Mouse (Mus musculus): ENCODE measurements around the gene Sox6. TPM values are rescaled to one million over a fixed set of nuclear protein-coding genes. Genes with fewer than 3 reads are reported as not detected.

Gene Sox6
- polyA plus RNA-seq, 1 experiment = 4.6 TPM

GRCm38 (mm10) chr7:115754216-115754615 is 284.4 kb downstream of the Sox6 start:
- no peak for DNase-seq
- Histone ChIP-seq H3K27ac (ENCODE audit: insufficient read depth, low read length) (no peak overlapping the region), H3K27me3 (ENCODE audit: control insufficient read depth, insufficient read depth, low read length) (no peaks in the 10 kb centered on the region), H3K4me1 (ENCODE audit: control insufficient read depth, insufficient read depth, low read length) (no peaks in the 10 kb centered on the region), H3K4me3 (replicated peaks; ENCODE audit: insufficient read depth, low read depth, low read length) (no peak overlapping the region)
- TF ChIP-seq POLR2A (IDR thresholded peaks at IDR 0.05; ENCODE audit: borderline replicate concordance, insufficient read depth, low read length) = no peak
- no peak for TF ChIP-seq CTCF (IDR thresholded peaks at IDR 0.05; ENCODE audit: borderline replicate concordance, insufficient read depth, low read depth, low read length)
- 93% methylated on average over 7 of the region's 7 CpGs for WGBS

- no peak for DNase-seq
- no peak for TF ChIP-seq CTCF (IDR thresholded peaks at IDR 0.05; ENCODE audit: borderline replicate concordance, insufficient read depth, low read depth, low read length)
- Histone ChIP-seq H3K4me3 (replicated peaks; ENCODE audit: insufficient read depth, low read depth, low read length) (no peak overlapping the region), H3K27me3 (ENCODE audit: control insufficient read depth, insufficient read depth, low read length) (no peaks in the 10 kb centered on the region), H3K4me1 (ENCODE audit: control insufficient read depth, insufficient read depth, low read length) (no peaks in the 10 kb centered on the region), H3K27ac (ENCODE audit: insufficient read depth, low read length) (no peak overlapping the region)
- WGBS = 13% methylated on average over 5 of the region's 5 CpGs
Observed at GRCm38 (mm10) chr7:115752121-115752634, 286.4 kb downstream of the Sox6 start.

- Histone ChIP-seq H3K4me3 (replicated peaks; ENCODE audit: insufficient read depth, low read depth, low read length) (no peak overlapping the region), H3K4me1 (ENCODE audit: control insufficient read depth, insufficient read depth, low read length) (no peaks in the 10 kb centered on the region), H3K27ac (ENCODE audit: insufficient read depth, low read length) (no peak overlapping the region), H3K27me3 (ENCODE audit: control insufficient read depth, insufficient read depth, low read length) (no peaks in the 10 kb centered on the region)
- TF ChIP-seq CTCF (IDR thresholded peaks at IDR 0.05; ENCODE audit: borderline replicate concordance, insufficient read depth, low read depth, low read length) = no peak
- no peak for TF ChIP-seq POLR2A (IDR thresholded peaks at IDR 0.05; ENCODE audit: borderline replicate concordance, insufficient read depth, low read length)
- DNase-seq = no peak
- 75% methylated on average over 3 of the region's 3 CpGs for WGBS
Observed at GRCm38 (mm10) chr7:115751083-115751482, 287.5 kb downstream of the Sox6 start.

GRCm38 (mm10) chr7:115750275-115750825 is 288.2 kb downstream of the Sox6 start:
- H3K4me1 ChIP-seq (ENCODE audit: control insufficient read depth, insufficient read depth, low read length) = no peaks in the 10 kb centered on the region
- H3K4me3 ChIP-seq (replicated peaks; ENCODE audit: insufficient read depth, low read depth, low read length) = no peak overlapping the region
- H3K27me3 ChIP-seq (ENCODE audit: control insufficient read depth, insufficient read depth, low read length) = no peaks in the 10 kb centered on the region
- TF ChIP-seq CTCF (IDR thresholded peaks at IDR 0.05; ENCODE audit: borderline replicate concordance, insufficient read depth, low read depth, low read length) (no peak), POLR2A (IDR thresholded peaks at IDR 0.05; ENCODE audit: borderline replicate concordance, insufficient read depth, low read length) (no peak)
- no peak for DNase-seq
- 44% methylated on average over 8 of the region's 8 CpGs for WGBS
- no peak overlapping the region for H3K27ac ChIP-seq (ENCODE audit: insufficient read depth, low read length)

- 67% methylated on average over 7 of the region's 7 CpGs for WGBS
- Histone ChIP-seq H3K4me1 (ENCODE audit: control insufficient read depth, insufficient read depth, low read length) (no peaks in the 10 kb centered on the region), H3K27me3 (ENCODE audit: control insufficient read depth, insufficient read depth, low read length) (no peaks in the 10 kb centered on the region), H3K4me3 (replicated peaks; ENCODE audit: insufficient read depth, low read depth, low read length) (no peak overlapping the region), H3K27ac (ENCODE audit: insufficient read depth, low read length) (no peak overlapping the region)
- no peak for TF ChIP-seq CTCF (IDR thresholded peaks at IDR 0.05; ENCODE audit: borderline replicate concordance, insufficient read depth, low read depth, low read length)
- TF ChIP-seq POLR2A (IDR thresholded peaks at IDR 0.05; ENCODE audit: borderline replicate concordance, insufficient read depth, low read length) = no peak
- no peak for DNase-seq
Observed at GRCm38 (mm10) chr7:115747541-115747940, 291.1 kb downstream of the Sox6 start.

GRCm38 (mm10) chr7:115745672-115746253 is 292.8 kb downstream of the Sox6 start:
- Histone ChIP-seq H3K27me3 (ENCODE audit: control insufficient read depth, insufficient read depth, low read length) (no peaks in the 10 kb centered on the region), H3K27ac (ENCODE audit: insufficient read depth, low read length) (no peak overlapping the region), H3K4me3 (replicated peaks; ENCODE audit: insufficient read depth, low read depth, low read length) (no peak overlapping the region), H3K4me1 (ENCODE audit: control insufficient read depth, insufficient read depth, low read length) (no peaks in the 10 kb centered on the region)
- no peak for DNase-seq
- 66% methylated on average over 4 of the region's 4 CpGs for WGBS
- no peak for TF ChIP-seq POLR2A (IDR thresholded peaks at IDR 0.05; ENCODE audit: borderline replicate concordance, insufficient read depth, low read length)
- TF ChIP-seq CTCF (IDR thresholded peaks at IDR 0.05; ENCODE audit: borderline replicate concordance, insufficient read depth, low read depth, low read length) = no peak

GRCm38 (mm10) chr7:115734137-115734536 is 304.5 kb downstream of the Sox6 start:
- no peak for DNase-seq
- H3K4me1 ChIP-seq (ENCODE audit: control insufficient read depth, insufficient read depth, low read length) = no peaks in the 10 kb centered on the region
- TF ChIP-seq CTCF (IDR thresholded peaks at IDR 0.05; ENCODE audit: borderline replicate concordance, insufficient read depth, low read depth, low read length) (no peak), POLR2A (IDR thresholded peaks at IDR 0.05; ENCODE audit: borderline replicate concordance, insufficient read depth, low read length) (no peak)
- WGBS = 58% methylated on average over 7 of the region's 7 CpGs
- H3K4me3 ChIP-seq (replicated peaks; ENCODE audit: insufficient read depth, low read depth, low read length) = no peak overlapping the region
- no peak overlapping the region for H3K27ac ChIP-seq (ENCODE audit: insufficient read depth, low read length)
- no peaks in the 10 kb centered on the region for H3K27me3 ChIP-seq (ENCODE audit: control insufficient read depth, insufficient read depth, low read length)

GRCm38 (mm10) chr7:115732824-115733223 is 305.8 kb downstream of the Sox6 start:
- no peak for DNase-seq
- H3K4me1 ChIP-seq (ENCODE audit: control insufficient read depth, insufficient read depth, low read length) = no peaks in the 10 kb centered on the region
- no peak for TF ChIP-seq CTCF (IDR thresholded peaks at IDR 0.05; ENCODE audit: borderline replicate concordance, insufficient read depth, low read depth, low read length)
- no peak for TF ChIP-seq POLR2A (IDR thresholded peaks at IDR 0.05; ENCODE audit: borderline replicate concordance, insufficient read depth, low read length)
- no peaks in the 10 kb centered on the region for H3K27me3 ChIP-seq (ENCODE audit: control insufficient read depth, insufficient read depth, low read length)
- 82% methylated on average over 1 of the region's 1 CpGs for WGBS
- H3K27ac ChIP-seq (ENCODE audit: insufficient read depth, low read length) = no peak overlapping the region
- H3K4me3 ChIP-seq (replicated peaks; ENCODE audit: insufficient read depth, low read depth, low read length) = no peak overlapping the region

Data from cerebellum, adult 2 months (tissue).